Mouse (Mus musculus) hindbrain, embryonic 16.5 days (tissue): Measurements from ENCODE around the gene Gadd45a. TPM values are rescaled to one million over a fixed set of nuclear protein-coding genes. Genes with fewer than 3 reads are reported as not detected.

Experiments used
- ATAC-seq: fragments of 200-750 bp; cut with Nextera tagmentation; 2 replicates; pipeline ENCODE4 v1.8.0; 2017; ENCODE audit warnings: moderate TSS enrichment, moderate library complexity
- H3K27ac ChIP-seq: fragments of 300-500 bp; sonication (generic); 2 replicates; pipeline ENCODE4 v1.5.1; 2014; ENCODE audit warnings: low read depth, mild to moderate bottlenecking, control low read depth, low read length, moderate library complexity
- H3K27me3 ChIP-seq: fragments of 300-500 bp; sonication (generic); replicated peaks from 2 replicates; pipeline ENCODE4 v1.6.1; 2014; ENCODE audit warnings: low read length; ENCODE audit not compliant: control insufficient read depth, insufficient read depth
- H3K36me3 ChIP-seq: fragments of 300-500 bp; sonication (generic); 2 replicates; pipeline ENCODE4 v1.6.1; 2014; ENCODE audit warnings: mild to moderate bottlenecking, low read length, moderate library complexity, mixed read lengths; ENCODE audit not compliant: control insufficient read depth, insufficient read depth
- H3K4me1 ChIP-seq: fragments of 300-500 bp; sonication (generic); 2 replicates; pipeline ENCODE4 v1.6.1; 2014; ENCODE audit warnings: low read depth, low read length; ENCODE audit not compliant: control insufficient read depth, insufficient read depth
- H3K4me2 ChIP-seq: fragments of 300-500 bp; sonication (generic); 2 replicates; pipeline ENCODE4 v1.6.1; 2014; ENCODE audit warnings: mild to moderate bottlenecking, low read length, control low read depth, moderate library complexity
- H3K4me3 ChIP-seq: fragments of 300-500 bp; sonication (generic); 2 replicates; pipeline ENCODE4 v1.5.1; 2014; ENCODE audit warnings: mild to moderate bottlenecking, low read length, control low read depth, moderate library complexity
- H3K9ac ChIP-seq: fragments of 300-500 bp; sonication (generic); 2 replicates; pipeline ENCODE4 v1.6.1; 2014; ENCODE audit warnings: low read depth, mild to moderate bottlenecking, control low read depth, low read length, moderate library complexity
- H3K9me3 ChIP-seq: fragments of 300-500 bp; sonication (generic); 2 replicates; pipeline ENCODE4 v1.6.1; 2014; ENCODE audit warnings: mild to moderate bottlenecking, low read length, moderate library complexity; ENCODE audit not compliant: control insufficient read depth
- WGBS: fragments of 180-500 bp; shearing (Covaris S2); extraction: QIAGEN DNeasy Blood & Tissue Kit; methylation state at CpG from one replicate; pipeline ENCODE4 v1.1.7; 2014; 5-methylcytosine and 5-hydroxymethylcytosine counted together
- polyA plus RNA-seq: library from polyadenylated mRNA; unstranded; fragments of >200 nt; fragmentation: Nextera tagmentation; extraction: Ambion mirVana; gene quantifications from 2 replicates; pipeline ENCODE4 v1.2.1, GENCODE M21; 2015

Gene Gadd45a
- polyA plus RNA-seq, 1 experiment from 2014 or later, result 18.5 TPM

DNA sequence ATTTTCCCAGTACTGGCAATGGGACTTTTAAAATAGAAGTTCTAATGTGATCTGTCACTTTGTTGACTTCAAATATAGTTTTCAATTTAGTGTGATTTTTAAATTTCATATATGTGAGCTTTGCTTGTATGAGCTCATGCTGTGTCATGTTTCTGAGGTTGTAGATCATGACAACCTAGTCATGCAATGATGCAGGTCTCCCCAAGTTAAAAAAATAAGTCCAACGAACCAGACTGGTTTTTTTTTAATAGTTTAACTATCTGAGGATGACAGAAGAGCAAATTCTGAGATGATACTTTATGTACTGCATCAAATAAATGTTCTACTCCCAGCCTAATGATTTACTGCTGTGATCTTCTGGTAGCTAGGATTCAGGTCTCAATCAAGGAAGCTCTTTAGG, 12.8 kb upstream of the Gadd45a start:
- H3K36me3 ChIP-seq, result no peaks in the 10 kb centered on the region
- H3K9me3 ChIP-seq, result no peaks in the 10 kb centered on the region
- peaks cover 5% of the 10 kb centered on the region for H3K4me1 ChIP-seq
- H3K4me2 ChIP-seq, result no peak overlapping the region
- H3K9ac ChIP-seq, result no peak overlapping the region
- no peaks in the 10 kb centered on the region for H3K27me3 ChIP-seq
- no peak overlapping the region for H3K4me3 ChIP-seq
- ATAC-seq, result no peak
- no peak overlapping the region for H3K27ac ChIP-seq
- 57% methylated on average over 1 of the region's 1 CpGs for WGBS

DNA sequence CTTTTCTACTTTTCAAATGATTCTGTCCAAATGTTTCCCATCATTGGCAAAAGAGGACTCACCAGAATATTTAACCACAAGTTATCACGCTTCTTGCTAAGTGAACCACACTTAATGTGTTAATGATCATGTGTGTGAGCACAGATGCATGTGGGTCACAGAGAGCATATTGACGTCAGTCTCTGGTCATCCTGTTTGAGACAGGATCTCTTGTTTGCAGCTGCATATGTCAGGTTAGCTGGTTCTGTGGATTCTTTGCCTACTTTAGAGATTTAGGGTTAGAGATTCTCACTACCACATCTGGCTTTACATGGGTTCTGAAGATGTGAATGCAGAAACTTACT, 12.4 kb upstream of the Gadd45a start:
- no peak overlapping the region for H3K27ac ChIP-seq

GRCm38 (mm10) chr6:67048880-67049694, 11.8 kb upstream of the Gadd45a start:
- no peak overlapping the region for H3K9ac ChIP-seq
- H3K4me3 ChIP-seq, result no peak overlapping the region
- H3K4me2 ChIP-seq, result no peak overlapping the region
- 28% methylated on average over 7 of the region's 7 CpGs for WGBS
- no peak overlapping the region for H3K27ac ChIP-seq
- peaks cover 5% of the 10 kb centered on the region for H3K4me1 ChIP-seq
- H3K9me3 ChIP-seq, result no peaks in the 10 kb centered on the region
- no peaks in the 10 kb centered on the region for H3K27me3 ChIP-seq
- ATAC-seq, result peak; percentile 77
- no peaks in the 10 kb centered on the region for H3K36me3 ChIP-seq

More for the DNA sequence above, 12.4 kb upstream of the Gadd45a start:
- Histone ChIP-seq H3K9ac (no peak overlapping the region), H3K27me3 (no peaks in the 10 kb centered on the region), H3K4me2 (no peak overlapping the region), H3K36me3 (no peaks in the 10 kb centered on the region), H3K4me1 (peaks cover 5% of the 10 kb centered on the region), H3K4me3 (no peak overlapping the region), H3K9me3 (no peaks in the 10 kb centered on the region)
- WGBS, result 42% methylated on average over 2 of the region's 2 CpGs
- 0 out of 2 replicates have a peak, but pooled peaks have one; percentile 26 for ATAC-seq

GRCm38 (mm10) chr6:67048052-67048691, 10.9 kb upstream of the Gadd45a start:
- ATAC-seq, result peak; percentile 76; the same call in 1 of the 2 replicates
- H3K9ac ChIP-seq, result no peak overlapping the region
- WGBS, result 60% methylated on average over 3 of the region's 3 CpGs
- no peaks in the 10 kb centered on the region for H3K36me3 ChIP-seq
- no peak overlapping the region for H3K4me2 ChIP-seq
- no peak overlapping the region for H3K27ac ChIP-seq
- H3K9me3 ChIP-seq, result no peaks in the 10 kb centered on the region
- H3K4me3 ChIP-seq, result no peak overlapping the region
- peaks cover 5% of the 10 kb centered on the region for H3K4me1 ChIP-seq
- H3K27me3 ChIP-seq, result no peaks in the 10 kb centered on the region

DNA sequence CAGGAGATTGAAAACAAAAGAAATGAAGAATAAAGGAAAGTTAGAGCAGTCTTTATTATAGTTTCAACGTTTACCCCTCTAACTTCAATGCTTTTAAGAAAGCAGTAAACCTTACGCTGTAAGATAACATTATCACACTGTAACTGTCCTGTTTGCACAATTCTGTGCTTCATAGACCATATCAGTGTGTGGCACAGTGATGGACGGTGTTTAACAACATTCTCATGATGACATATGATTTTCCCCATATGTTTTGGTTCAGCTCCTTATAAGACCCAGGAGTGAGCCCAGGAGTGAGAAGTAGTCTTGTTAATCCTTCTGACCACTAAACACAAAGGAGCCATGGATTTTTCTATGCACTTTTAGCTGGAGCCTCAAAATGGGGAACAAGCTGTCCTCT, 9.7 kb upstream of the Gadd45a start:
- Histone ChIP-seq H3K27ac (no peak overlapping the region), H3K9ac (no peak overlapping the region), H3K4me3 (no peak overlapping the region), H3K4me1 (peaks cover 5% of the 10 kb centered on the region), H3K27me3 (no peaks in the 10 kb centered on the region), H3K9me3 (no peaks in the 10 kb centered on the region), H3K36me3 (no peaks in the 10 kb centered on the region), H3K4me2 (no peak overlapping the region)
- WGBS, result 85% methylated on average over 3 of the region's 3 CpGs
- ATAC-seq, result no peak

DNA sequence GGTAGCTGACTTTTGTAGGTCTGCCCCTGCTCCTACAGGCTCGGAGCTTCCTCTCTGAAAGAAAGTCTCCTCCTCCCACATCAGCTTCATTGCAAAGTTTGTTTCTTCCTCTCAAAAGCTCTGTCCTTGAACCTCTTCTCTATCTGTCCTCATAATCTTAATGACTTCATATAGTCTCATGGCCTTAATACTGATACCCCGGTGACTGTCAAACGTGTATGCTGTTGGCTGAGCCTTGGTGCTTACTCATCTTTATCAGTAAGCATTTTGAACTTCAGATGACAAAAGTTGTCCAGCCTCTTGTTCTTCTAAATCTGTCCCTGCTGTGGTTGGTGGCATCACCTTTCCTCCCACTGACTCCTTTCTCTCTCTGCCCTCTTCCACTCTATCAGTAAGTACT, 8.2 kb upstream of the Gadd45a start:
- Histone ChIP-seq H3K4me2 (no peak overlapping the region), H3K27me3 (no peaks in the 10 kb centered on the region), H3K9ac (no peak overlapping the region), H3K36me3 (no peaks in the 10 kb centered on the region), H3K4me3 (no peak overlapping the region), H3K4me1 (peaks cover 5% of the 10 kb centered on the region), H3K27ac (no peak overlapping the region), H3K9me3 (no peaks in the 10 kb centered on the region)
- 86% methylated on average over 3 of the region's 3 CpGs for WGBS
- ATAC-seq, result no peak

GRCm38 (mm10) chr6:67040904-67041410, 3.7 kb upstream of the Gadd45a start:
- ATAC-seq, result no peak
- H3K27ac ChIP-seq, result no peak overlapping the region
- no peak overlapping the region for H3K4me3 ChIP-seq
- no peak overlapping the region for H3K9ac ChIP-seq
- no peak overlapping the region for H3K4me2 ChIP-seq
- H3K4me1 ChIP-seq, result no peaks in the 10 kb centered on the region; the same call in 1 of the 2 replicates
- 56% methylated on average over 4 of the region's 4 CpGs for WGBS
- H3K27me3 ChIP-seq, result no peaks in the 10 kb centered on the region
- no peaks in the 10 kb centered on the region for H3K9me3 ChIP-seq
- H3K36me3 ChIP-seq, result no peaks in the 10 kb centered on the region

DNA sequence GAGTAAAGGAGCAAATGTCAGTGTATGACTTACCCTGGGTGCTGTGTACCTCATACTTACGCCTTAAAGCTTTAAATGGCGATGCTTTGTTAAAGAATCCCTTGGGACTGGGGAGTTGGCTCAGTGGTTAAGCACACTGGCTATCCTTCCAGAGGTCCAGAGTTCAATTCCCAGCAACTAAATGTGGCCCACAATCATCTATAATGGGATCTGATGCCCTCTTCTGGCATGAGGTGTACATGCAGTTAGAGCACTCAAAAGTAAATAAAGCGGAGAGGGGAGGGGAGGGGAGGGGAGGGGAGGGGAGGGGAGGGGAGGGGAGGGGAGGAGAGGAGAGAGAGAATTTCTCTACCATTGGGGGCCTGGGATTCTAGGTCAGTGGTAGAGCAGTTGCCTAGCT, 1.7 kb upstream of the Gadd45a start:
- 93% methylated on average over 2 of the region's 3 CpGs for WGBS

GRCm38 (mm10) chr6:67036356-67036811, 873 bp downstream of the Gadd45a start:
- Histone ChIP-seq H3K36me3 (no peaks in the 10 kb centered on the region), H3K4me2 (peak overlapping the region; percentile 78), H3K27me3 (no peaks in the 10 kb centered on the region), H3K9ac (peak overlapping the region; percentile 95), H3K9me3 (no peaks in the 10 kb centered on the region), H3K4me1 (peaks cover 13% of the 10 kb centered on the region), H3K27ac (peak overlapping the region; percentile 93), H3K4me3 (peak overlapping the region; percentile 92)
- 0% methylated on average over 29 of the region's 29 CpGs for WGBS
- peak; percentile 72 for ATAC-seq

More for the DNA sequence above, 1.7 kb upstream of the Gadd45a start:
- no peaks in the 10 kb centered on the region for H3K36me3 ChIP-seq
- no peaks in the 10 kb centered on the region for H3K27me3 ChIP-seq
- no peak overlapping the region for H3K4me3 ChIP-seq
- no peak for ATAC-seq
- H3K4me1 ChIP-seq, result peaks cover 13% of the 10 kb centered on the region
- H3K9me3 ChIP-seq, result no peaks in the 10 kb centered on the region
- no peak overlapping the region for H3K4me2 ChIP-seq
- H3K9ac ChIP-seq, result no peak overlapping the region
- no peak overlapping the region for H3K27ac ChIP-seq
